Mouse (Mus musculus) ovary, postnatal 14 days (tissue): ENCODE measurements at regions not wholly inside any gene's neighbourhood (a gene's known extent, or its start where the extent isn't known, plus 50 kb on each side); places are given as distances from the start of the nearest gene placed in this dataset.

Experiments
- DNase-seq: peaks from one replicate; pipeline ENCODE4 v3.0.0; 2022; ENCODE audit warnings: low spot score

DNA sequence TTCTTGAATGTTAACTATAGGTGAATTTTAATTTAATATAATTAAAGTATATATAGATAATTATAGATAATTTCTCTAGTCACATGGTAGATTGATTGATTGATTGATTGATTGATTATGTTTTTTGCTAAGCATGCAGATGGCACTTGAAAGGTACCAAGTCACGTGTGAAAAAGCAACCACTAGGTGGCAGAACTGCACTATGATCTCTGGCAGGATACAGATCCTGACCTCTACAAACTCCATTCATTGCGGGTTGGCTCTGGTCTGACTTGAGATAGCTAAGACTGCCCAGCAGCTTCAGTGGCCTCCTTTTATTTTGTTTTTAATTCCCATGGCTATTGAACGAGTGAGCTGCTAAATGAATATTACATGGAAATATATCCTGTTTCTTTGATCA lies 229.7 kb upstream of the Grm3 start:
- peak; percentile 2 for DNase-seq

DNA sequence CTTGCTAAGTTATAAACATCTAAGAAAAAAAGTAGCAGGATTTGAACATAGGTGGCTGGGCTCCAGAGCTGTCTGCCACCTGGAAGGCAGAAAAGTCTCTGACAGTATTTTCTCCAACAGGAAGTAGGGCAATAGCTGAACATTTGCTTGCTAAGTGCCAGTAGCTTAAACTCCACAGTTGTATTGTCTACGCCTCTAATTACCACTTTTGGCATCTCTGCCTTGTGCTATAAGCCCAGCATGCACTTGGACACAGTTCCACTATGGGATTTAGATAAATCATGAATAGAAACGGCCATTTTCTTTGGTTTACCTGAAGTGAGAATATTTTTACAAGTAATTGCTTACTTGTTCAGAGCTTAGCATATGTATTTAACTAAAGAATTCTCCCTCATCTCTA lies 213.8 kb upstream of the Grm3 start:
- no peak for DNase-seq

DNA sequence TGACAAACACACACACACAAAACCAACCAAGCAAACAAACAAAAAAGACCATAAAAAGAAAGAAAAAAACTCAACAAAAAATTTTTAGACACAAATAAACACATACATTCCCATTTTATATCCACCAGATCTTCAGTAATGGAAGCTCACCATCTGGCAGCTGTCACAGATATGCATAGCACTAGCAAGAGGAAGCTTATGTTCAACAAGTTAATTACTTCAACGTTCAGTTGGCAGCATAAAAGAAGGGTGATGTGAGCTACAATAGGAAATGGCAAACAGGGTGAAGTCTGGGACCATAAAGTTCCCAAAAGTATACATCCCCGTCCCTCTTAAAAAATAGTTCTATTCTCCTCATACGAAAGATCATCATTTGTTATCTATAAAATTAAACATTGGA lies 188.0 kb upstream of the Grm3 start:
- no peak for DNase-seq

- DNase-seq = no peak
Measured at GRCm38 (mm10) chr5:9911783-9912182, 186.8 kb upstream of the Grm3 start.

DNA sequence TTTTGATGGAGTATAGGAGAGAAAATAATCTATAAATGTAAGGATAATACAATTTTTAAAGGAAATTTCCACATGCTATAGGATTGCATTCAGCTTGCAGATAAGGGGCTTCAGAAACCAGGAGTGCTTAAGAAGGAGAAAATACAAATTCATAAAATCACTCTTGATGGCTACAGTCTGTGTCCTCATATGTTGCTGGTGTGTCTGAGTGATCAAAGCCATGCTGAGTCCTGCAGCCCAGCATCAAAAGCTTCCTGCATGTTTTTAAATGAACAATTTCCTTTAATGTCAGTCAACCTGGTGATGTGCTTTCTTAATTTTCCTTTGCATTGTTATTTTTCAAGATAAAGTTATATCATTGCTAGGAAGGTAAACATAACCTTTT lies 186.1 kb upstream of the Grm3 start:
- DNase-seq = no peak

- DNase-seq = no peak
Measured at GRCm38 (mm10) chr5:9910452-9911088, 185.6 kb upstream of the Grm3 start.

- DNase-seq = no peak
Measured at GRCm38 (mm10) chr5:9895297-9895696, 170.3 kb upstream of the Grm3 start.

DNA sequence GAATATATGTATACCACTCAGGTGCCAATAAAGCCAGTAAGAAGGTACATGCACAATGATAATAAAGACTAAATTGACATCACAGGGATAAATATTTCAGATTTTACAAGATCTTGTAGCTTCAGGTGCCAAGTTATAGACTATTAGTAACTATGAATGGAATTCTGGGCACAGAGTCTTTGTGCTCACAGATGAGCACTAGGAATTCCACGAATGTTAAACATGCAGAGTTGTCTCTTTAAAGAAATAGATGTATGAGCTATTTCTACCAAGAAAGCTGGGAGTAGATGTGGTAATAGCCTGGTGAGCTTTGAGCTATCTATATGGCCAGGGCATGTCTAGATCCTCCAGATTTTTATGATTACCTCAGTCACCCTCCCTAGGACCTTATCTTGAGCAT lies 153.1 kb upstream of the Grm3 start:
- DNase-seq = no peak

- no peak for DNase-seq
Measured at GRCm38 (mm10) chr5:9869091-9869490, 144.1 kb upstream of the Grm3 start.

GRCm38 (mm10) chr5:9829750-9830149 lies 104.8 kb upstream of the Grm3 start:
- DNase-seq = no peak

GRCm38 (mm10) chr5:9801707-9802106 lies 76.7 kb upstream of the Grm3 start:
- DNase-seq = no peak

GRCm38 (mm10) chr5:9781107-9781506 lies 56.1 kb upstream of the Grm3 start:
- DNase-seq = no peak
